Mouse (Mus musculus) intestine, embryonic 15.5 days (tissue): ENCODE measurements around the gene Apool. TPM values are rescaled to one million over a fixed set of nuclear protein-coding genes. Genes with fewer than 3 reads are reported as not detected.

Experiments used
- polyA plus RNA-seq: library from polyadenylated mRNA; unstranded; fragments of >200 nt; fragmentation: Nextera tagmentation; extraction: Ambion mirVana; gene quantifications from 2 replicates; pipeline ENCODE4 v1.2.1, GENCODE M21; 2015

The Apool gene
- polyA plus RNA-seq, 1 experiment from 2014 or later: 57.0 TPM

Other genes with a start within 250 kb of the Apool start
- not detected in 2 replicates for gene 4933403O08Rik, start 72.3 kb upstream of the Apool start, polyA plus RNA-seq
- not detected in 2 replicates for gene Satl1, start 95.4 kb downstream of the Apool start, polyA plus RNA-seq
- gene 2010106E10Rik, start 183.9 kb downstream of the Apool start, polyA plus RNA-seq: 2.3 and 3.0 TPM in 2 replicates